Mouse (Mus musculus) limb, embryonic 14.5 days (tissue): ENCODE measurements around the gene Nudcd3. TPM values are rescaled to one million over a fixed set of nuclear protein-coding genes. Genes with fewer than 3 reads are reported as not detected.
"Not testable (repeated sequence)": the region's sequence is repeated elsewhere in the genome, so short reads cannot be mapped to it uniquely, and the experiment has no call there.

ENCODE experiments used
- ATAC-seq: fragments of 200-750 bp; cut with Nextera tagmentation; 2 replicates; pipeline ENCODE4 v1.8.0; 2017; ENCODE audit warnings: low read depth, moderate number of reproducible peaks, moderate TSS enrichment; ENCODE audit not compliant: low FRiP score
- DNase-seq: peaks from one replicate; pipeline ENCODE4 v3.0.0-alpha.2; 2015; ENCODE audit warnings: low spot score
- H3K27ac ChIP-seq: fragments of 300-500 bp; sonication (generic); replicated peaks from 2 replicates; pipeline ENCODE4 v1.5.1; 2014; ENCODE audit warnings: low read depth, mild to moderate bottlenecking, low read length, moderate library complexity, mixed read lengths
- H3K27me3 ChIP-seq: fragments of 300-500 bp; sonication (generic); 2 replicates; pipeline ENCODE4 v1.6.1; 2014; ENCODE audit warnings: low read length, mixed read lengths; ENCODE audit not compliant: control insufficient read depth, insufficient read depth
- H3K36me3 ChIP-seq: fragments of 300-500 bp; sonication (generic); 2 replicates; pipeline ENCODE4 v1.6.1; 2014; ENCODE audit warnings: mild to moderate bottlenecking, low read length, moderate library complexity, mixed read lengths; ENCODE audit not compliant: control insufficient read depth, insufficient read depth
- H3K4me1 ChIP-seq: fragments of 300-500 bp; sonication (generic); 2 replicates; pipeline ENCODE4 v1.6.1; 2014; ENCODE audit warnings: antibody characterized with exemption, low read length, mixed read lengths; ENCODE audit not compliant: control insufficient read depth, insufficient read depth
- H3K4me2 ChIP-seq: fragments of 300-500 bp; sonication (generic); replicated peaks from 2 replicates; pipeline ENCODE4 v1.6.1; 2014; ENCODE audit warnings: low read depth, mild to moderate bottlenecking, low read length, moderate library complexity; ENCODE audit not compliant: severe bottlenecking
- H3K4me3 ChIP-seq: fragments of 300-500 bp; sonication (generic); replicated peaks from 2 replicates; pipeline ENCODE4 v1.5.1; 2014; ENCODE audit warnings: low read length
- H3K9ac ChIP-seq: fragments of 300-500 bp; sonication (generic); 2 replicates; pipeline ENCODE4 v1.6.1; 2014; ENCODE audit warnings: mild to moderate bottlenecking, low read depth, low read length, moderate library complexity; ENCODE audit not compliant: severe bottlenecking
- H3K9me3 ChIP-seq: fragments of 300-500 bp; sonication (generic); 2 replicates; pipeline ENCODE4 v1.6.1; 2016; ENCODE audit warnings: low read length; ENCODE audit not compliant: control insufficient read depth
- POLR2A ChIP-seq: fragments of 200-500 bp; IDR thresholded peaks from 2 replicates; pipeline ENCODE4 v1.8.0; 2012; ENCODE audit warnings: inconsistent platforms, mild to moderate bottlenecking, moderate library complexity, borderline replicate concordance; ENCODE audit not compliant: insufficient read depth, insufficient read length; ENCODE audit errors: extremely low read depth
- WGBS: fragments of 180-500 bp; shearing (Covaris S2); extraction: QIAGEN DNeasy Blood & Tissue Kit; methylation state at CpG from one replicate; pipeline ENCODE4 v1.1.7; 2014; 5-methylcytosine and 5-hydroxymethylcytosine counted together
- polyA plus RNA-seq, 2 experiments: library from polyadenylated mRNA; depleted of rRNA in 1 of 2; stranded (reverse) in 1 of 2; unstranded in 1 of 2; fragments of >200 nt; fragmentation: Nextera tagmentation in 1 of 2; extraction: Ambion mirVana in 1 of 2; gene quantifications; 2 replicates each; pipeline versions ENCODE4 v1.2.1 to v1.2.3; 2012 to 2014

Nudcd3 gene
- polyA plus RNA-seq, 2 experiments, result 32.1 to 45.9 TPM

GRCm38 (mm10) chr11:6111734-6112484 is 88.3 kb downstream of the Nudcd3 start:
- H3K27me3 ChIP-seq, result no peaks in the 10 kb centered on the region
- TF ChIP-seq POLR2A, result no peak
- H3K9me3 ChIP-seq, result no peaks in the 10 kb centered on the region
- no peak for DNase-seq
- H3K9ac ChIP-seq, result no peak overlapping the region
- no peak overlapping the region for H3K4me3 ChIP-seq
- no peak for ATAC-seq
- H3K36me3 ChIP-seq, result peaks cover 58% of the 10 kb centered on the region
- no peak overlapping the region for H3K4me2 ChIP-seq
- H3K4me1 ChIP-seq, result no peaks in the 10 kb centered on the region
- H3K27ac ChIP-seq, result no peak overlapping the region
- WGBS, result 93% methylated on average over 5 of the region's 5 CpGs

GRCm38 (mm10) chr11:6109990-6110389 is 90.2 kb downstream of the Nudcd3 start:
- H3K4me3 ChIP-seq, result no peak overlapping the region
- no peak overlapping the region for H3K9ac ChIP-seq
- no peak for TF ChIP-seq POLR2A
- ATAC-seq (no peak), DNase-seq (no peak)
- peaks cover 72% of the 10 kb centered on the region for H3K36me3 ChIP-seq
- H3K27me3 ChIP-seq, result no peaks in the 10 kb centered on the region
- no peaks in the 10 kb centered on the region for H3K4me1 ChIP-seq
- no peaks in the 10 kb centered on the region for H3K9me3 ChIP-seq
- H3K4me2 ChIP-seq, result no peak overlapping the region
- no peak overlapping the region for H3K27ac ChIP-seq

- 89% methylated on average over 5 of the region's 5 CpGs for WGBS
- Histone ChIP-seq H3K4me2 (no peak overlapping the region), H3K27me3 (no peaks in the 10 kb centered on the region), H3K4me3 (no peak overlapping the region), H3K9ac (no peak overlapping the region), H3K36me3 (peaks cover 73% of the 10 kb centered on the region), H3K27ac (no peak overlapping the region), H3K9me3 (no peaks in the 10 kb centered on the region), H3K4me1 (no peaks in the 10 kb centered on the region)
- TF ChIP-seq POLR2A, result no peak
- no peak for ATAC-seq
- DNase-seq, result no peak
Measured at GRCm38 (mm10) chr11:6108296-6108695, 91.9 kb downstream of the Nudcd3 start.

- ATAC-seq, result no peak
- TF ChIP-seq POLR2A, result no peak
- Histone ChIP-seq H3K27ac (no peak overlapping the region), H3K4me1 (no peaks in the 10 kb centered on the region), H3K4me2 (no peak overlapping the region), H3K9ac (no peak overlapping the region), H3K27me3 (no peaks in the 10 kb centered on the region), H3K36me3 (peaks cover 67% of the 10 kb centered on the region), H3K9me3 (no peaks in the 10 kb centered on the region), H3K4me3 (no peak overlapping the region)
- no peak for DNase-seq
- WGBS, result 91% methylated on average over 3 of the region's 3 CpGs
Measured at GRCm38 (mm10) chr11:6107722-6108121, 92.5 kb downstream of the Nudcd3 start.

- Histone ChIP-seq H3K4me2 (no peak overlapping the region), H3K4me1 (no peaks in the 10 kb centered on the region), H3K4me3 (no peak overlapping the region), H3K27me3 (no peaks in the 10 kb centered on the region), H3K9me3 (no peaks in the 10 kb centered on the region), H3K27ac (no peak overlapping the region), H3K9ac (no peak overlapping the region), H3K36me3 (peaks cover 43% of the 10 kb centered on the region)
- no peak for ATAC-seq
- WGBS, result 88% methylated on average over 5 of the region's 5 CpGs
- DNase-seq, result no peak
- no peak for TF ChIP-seq POLR2A
Measured at GRCm38 (mm10) chr11:6104734-6105133, 95.5 kb downstream of the Nudcd3 start.

GRCm38 (mm10) chr11:6096637-6097036 is 103.6 kb downstream of the Nudcd3 start:
- not testable (repeated sequence) for H3K36me3 ChIP-seq, H3K27me3 ChIP-seq, H3K4me3 ChIP-seq, H3K4me2 ChIP-seq, H3K4me1 ChIP-seq, H3K27ac ChIP-seq, ATAC-seq, H3K9me3 ChIP-seq, H3K9ac ChIP-seq, DNase-seq
- 97% methylated on average over 2 of the region's 3 CpGs for WGBS
